Mouse (Mus musculus): ENCODE data around the gene Nr1i3.
A peak's percentile ranks its signal among the peaks of the same experiment; 100 is the strongest.

The Nr1i3 gene

DNA sequence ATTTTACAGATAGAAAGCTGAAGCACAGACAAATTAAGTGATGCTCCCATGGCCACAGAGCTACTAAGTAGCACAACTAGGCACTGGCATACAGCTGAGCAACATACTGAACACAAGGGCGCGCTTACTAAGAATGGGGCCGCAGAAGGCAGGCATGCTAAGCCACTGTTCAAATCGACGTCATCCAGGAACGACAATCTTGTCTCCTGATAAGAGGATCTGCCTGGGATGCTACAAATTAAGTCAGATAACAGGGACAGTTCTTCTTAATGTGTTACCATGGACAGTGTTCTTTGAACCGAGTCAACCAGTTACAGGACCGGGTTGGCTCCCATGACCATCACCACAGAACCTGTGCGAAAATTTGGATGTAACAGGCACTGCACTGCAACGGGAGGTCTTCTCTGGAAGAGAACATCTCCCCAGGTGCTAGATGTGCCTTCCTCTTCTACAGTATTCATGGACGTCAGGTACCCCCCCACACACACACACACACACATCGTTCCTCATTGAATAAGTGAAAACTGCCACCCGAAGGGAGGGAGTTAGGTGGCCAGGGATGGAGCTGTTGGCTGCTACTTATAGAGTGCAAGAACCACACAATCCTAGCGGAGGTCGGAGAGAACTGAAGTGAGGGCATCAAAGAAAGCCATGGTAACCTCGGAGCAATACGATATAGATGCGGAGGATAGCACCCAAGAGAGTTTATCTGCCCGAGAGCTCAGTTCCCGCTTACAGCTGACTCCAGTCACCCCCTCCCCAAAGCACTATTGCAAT, 18.5 kb upstream of the Nr1i3 start:
- DNase-seq (ENCODE audit: low spot score): peak; percentile 18

DNA sequence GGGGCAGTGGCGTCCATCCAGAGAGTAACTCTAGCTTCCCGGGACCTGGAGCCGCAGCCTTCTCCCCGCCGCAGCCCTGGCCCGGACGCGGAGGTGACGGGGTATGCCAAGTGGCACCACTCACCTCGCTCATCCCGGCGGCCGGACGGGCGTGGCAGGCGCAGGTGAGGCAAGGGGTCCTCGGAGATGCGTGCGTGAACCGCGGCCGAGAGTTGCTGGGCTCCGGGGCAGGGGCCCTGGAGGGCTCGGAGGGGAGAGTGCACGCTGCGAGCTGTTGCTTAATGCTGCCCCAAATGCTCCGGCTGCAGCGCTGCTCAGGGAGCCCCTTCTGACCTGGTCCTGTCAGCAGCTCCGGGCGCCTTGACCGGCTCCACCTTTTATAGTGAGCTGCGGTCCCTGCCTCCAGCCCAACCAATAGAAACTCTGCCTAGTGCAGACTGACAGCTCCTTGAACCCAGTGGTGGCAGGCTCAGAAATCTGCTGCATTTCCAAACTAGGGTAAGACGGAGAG, 17.8 kb upstream of the Nr1i3 start, which contains the start of gene Pcp4l1:
Gene Pcp4l1, minus strand, starts transcription at position 382 of the 511 bp plus-strand sequence.
- DNase-seq (ENCODE audit: low spot score): peak; percentile 77

DNA sequence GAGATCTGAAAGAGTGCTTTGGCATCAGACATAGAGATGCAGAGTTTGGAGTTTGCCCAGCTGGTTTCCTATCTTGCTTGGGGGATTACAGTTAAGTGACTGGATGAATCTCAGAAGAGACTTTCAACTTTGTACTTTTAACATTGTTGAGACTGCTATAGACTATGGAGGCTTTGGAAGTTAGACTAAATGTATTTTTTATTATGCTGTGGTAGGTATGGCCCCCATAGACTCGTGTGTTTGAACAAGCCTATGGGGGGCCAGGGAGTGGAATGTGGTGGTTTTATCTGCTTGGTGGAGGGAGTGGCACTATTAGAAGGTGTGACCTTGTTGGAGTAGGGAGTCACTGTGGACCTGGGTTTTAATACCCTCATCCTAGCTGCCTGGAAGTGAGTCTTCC, 14.2 kb upstream of the Nr1i3 start:
- no peak for DNase-seq (ENCODE audit: low spot score)

DNA sequence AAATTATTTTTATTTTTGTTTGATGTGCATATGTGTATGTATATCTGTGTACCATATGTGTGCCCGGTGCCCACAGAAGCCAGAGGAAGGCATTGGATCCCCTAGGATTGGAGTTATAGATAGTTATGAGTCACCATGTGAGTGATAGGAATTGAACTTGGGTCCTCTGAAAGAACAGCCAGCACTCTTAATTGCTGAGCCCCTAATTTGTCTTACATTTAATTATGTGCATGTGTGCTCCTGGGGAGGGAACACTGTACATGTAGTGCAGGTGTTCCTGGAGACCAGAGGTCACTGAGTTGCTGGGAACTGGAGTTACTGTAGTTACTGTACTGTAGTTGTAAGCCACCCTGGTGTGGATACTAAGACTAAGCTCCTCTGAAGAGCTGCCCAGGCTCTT, 13.0 kb upstream of the Nr1i3 start:
- no peak for DNase-seq (ENCODE audit: low spot score)

DNA sequence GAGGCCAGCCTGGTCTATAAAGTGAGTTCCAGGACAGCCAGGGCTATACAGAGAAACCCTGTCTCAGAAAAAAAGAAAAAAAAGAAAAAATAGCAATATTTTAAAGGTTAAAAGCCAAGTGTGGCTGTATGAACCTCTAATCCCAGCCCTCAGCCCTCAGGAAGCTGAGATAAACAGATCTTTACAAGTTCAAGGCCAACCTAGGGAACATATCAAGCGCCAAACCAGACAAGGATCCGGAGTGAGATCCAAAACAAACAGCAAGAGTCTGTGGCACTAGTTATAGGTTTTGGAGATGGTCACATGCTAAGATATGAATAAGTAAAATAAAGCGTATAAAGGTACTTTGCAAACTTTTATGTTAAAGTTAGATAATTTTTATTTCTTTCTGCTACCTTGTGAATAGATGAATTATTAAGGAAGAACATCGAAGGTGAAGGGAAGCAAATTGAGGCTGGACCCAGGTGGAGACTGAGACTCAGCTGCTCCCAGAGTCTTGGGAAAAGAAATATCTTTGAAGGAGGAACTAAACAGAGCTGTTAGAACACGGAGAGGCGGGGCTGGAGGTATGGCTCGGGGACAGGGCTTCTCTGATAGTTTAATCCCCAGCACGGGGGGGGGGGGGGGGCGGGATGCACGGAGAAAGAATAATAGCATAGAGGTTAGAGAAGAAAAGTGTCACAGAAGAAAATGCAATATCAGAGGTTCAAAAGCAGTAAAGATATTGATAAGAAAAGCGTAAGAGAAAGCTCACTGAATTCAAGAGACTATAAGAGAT, 10.1 kb upstream of the Nr1i3 start:
- no peak for DNase-seq (ENCODE audit: low spot score)

DNA sequence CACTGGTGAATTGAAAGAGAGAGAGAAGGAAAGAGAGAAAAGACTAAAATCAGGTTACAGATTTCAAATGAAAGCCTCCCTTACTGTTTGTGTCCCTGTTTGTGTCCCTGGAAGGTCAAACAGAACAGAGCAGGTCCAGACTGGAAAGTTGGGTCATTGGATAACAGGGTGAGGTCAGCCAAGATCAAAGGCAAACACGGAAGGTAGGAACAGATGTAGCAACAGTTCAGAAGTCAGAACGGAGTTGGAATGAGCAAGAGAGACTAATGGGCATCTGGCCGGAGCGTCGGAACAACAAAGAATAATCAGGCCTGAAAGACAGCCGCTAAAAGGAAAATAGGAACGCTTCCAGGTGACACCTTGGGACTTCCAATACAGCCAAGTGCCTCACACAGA, 9.5 kb upstream of the Nr1i3 start:
- no peak for DNase-seq (ENCODE audit: low spot score)

DNA sequence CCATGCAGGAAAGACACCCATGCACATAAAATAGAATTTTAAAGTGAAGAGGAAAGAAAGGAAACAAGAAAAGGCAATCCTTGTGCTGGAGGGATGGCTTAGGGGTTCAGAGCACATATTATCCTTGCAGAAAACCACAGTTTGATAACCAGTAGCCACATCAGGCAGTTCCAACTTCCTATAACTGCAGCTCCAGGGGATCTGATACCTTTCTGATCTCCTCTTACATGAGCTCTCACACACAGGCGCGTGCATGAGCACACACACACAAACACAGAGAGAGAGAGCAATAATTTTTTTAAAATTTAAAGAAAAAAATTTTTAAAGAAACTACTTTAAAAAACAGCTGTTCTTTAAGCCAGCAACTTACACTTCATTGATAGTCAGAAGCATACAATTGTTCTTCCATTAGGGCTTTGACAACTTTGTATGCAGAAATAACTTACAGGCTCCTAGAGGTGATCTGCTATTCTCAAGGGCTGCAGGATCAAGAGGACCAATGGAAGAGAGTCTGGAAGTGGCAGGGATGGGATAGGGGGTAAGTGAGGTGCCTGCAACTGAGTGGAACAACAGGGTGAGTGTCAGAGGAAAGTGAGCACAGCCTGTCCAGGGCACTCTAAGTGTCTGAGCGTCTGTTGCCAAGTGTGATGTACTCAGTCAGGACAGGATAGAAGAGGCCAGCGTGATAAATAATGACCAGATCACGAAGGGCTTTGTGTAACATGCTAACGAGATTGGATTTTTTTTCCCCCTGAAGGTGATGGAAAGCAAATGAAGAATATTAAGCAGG, 7.9 kb upstream of the Nr1i3 start:
- no peak for DNase-seq (ENCODE audit: low spot score)

DNA sequence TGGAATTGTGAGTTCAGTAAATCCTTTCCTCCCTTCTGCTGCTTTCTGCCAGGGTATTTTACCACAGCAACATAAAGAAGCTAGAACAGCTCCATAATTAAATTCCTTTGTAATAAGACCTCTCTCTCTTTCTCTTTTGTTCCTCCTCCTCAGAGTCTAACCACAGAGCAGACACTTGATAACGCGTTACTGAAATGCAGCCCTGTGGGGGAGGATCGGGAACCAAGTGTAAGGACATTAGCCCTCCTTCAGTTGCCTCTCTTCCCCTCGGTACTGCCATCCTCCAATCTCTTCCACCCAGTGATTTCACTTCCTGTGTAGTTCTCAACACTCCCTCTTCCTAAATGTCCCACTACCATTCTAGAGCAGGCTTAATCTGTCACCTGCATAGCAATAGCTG, 4.4 kb upstream of the Nr1i3 start:
- DNase-seq (ENCODE audit: low spot score): no peak

DNA sequence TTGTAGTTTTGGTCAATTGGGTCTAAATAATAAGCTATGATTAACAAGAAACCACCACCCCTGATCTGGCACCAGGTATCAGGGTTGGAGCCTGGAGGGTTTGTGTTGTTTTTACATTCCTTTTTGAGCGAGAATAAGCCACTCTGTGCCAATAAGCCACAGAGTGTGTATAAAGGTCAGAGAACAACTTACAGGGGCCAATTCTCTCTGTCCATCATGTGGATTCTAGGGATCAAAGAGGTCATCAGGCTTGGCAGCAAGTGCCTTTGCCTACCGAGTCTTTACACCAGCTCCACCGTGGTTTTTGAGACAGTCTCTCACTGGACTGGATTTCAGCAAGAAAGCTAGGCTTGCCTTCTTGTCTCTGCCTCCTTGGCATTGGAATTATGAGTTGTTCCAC, 916 bp upstream of the Nr1i3 start:
- no peak for DNase-seq (ENCODE audit: low spot score)

DNA sequence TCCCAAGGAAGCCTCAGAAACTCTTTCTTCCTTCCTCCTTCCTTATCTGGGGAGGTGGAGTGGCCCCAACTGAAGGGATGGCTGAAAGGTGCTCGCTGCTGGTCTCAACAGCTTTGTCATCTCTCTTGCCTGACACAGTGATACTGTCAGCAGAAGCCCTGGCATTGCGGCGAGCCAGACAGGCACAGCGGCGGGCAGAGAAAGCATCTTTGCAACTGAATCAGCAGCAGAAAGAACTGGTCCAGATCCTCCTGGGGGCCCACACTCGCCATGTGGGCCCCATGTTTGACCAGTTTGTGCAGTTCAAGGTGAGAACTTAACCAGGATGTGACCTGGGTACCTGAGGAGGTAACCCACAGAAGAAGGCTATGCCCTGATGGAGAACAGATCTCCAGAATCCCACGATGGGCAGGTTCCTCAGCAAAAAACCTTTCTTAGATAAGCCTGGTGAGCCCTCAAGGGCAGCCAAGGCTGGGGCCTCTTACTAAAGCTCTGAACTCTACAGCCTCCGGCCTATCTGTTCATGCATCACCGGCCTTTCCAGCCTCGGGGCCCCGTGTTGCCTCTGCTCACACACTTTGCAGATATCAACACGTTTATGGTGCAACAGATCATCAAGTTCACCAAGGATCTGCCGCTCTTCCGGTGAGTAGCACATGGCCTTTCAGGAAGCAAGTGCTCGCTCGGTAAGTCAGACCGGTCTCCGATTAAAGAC, 2.6 kb downstream of the Nr1i3 start:
- DNase-seq (ENCODE audit: low spot score): no peak

DNA sequence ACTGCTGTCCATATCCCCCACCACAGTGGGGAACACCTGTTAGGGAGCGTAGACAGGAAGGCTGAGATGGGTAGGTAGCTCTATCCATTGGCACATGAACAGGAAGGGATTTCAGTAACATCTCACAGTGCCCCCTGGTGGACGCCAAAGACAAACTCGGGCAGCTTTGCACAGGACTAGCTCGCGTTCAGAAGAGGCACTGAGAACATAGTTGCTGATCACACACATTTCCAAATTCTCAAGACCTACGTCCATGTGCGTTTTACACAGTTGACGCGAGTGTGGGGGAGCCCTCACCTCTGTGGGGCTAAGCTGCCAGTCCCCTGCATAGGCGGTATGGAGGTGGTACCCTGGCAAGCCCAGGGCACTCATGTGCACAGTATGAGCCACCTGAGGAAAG, 7.1 kb downstream of the Nr1i3 start:
- DNase-seq (ENCODE audit: low spot score): peak; percentile 89

DNA sequence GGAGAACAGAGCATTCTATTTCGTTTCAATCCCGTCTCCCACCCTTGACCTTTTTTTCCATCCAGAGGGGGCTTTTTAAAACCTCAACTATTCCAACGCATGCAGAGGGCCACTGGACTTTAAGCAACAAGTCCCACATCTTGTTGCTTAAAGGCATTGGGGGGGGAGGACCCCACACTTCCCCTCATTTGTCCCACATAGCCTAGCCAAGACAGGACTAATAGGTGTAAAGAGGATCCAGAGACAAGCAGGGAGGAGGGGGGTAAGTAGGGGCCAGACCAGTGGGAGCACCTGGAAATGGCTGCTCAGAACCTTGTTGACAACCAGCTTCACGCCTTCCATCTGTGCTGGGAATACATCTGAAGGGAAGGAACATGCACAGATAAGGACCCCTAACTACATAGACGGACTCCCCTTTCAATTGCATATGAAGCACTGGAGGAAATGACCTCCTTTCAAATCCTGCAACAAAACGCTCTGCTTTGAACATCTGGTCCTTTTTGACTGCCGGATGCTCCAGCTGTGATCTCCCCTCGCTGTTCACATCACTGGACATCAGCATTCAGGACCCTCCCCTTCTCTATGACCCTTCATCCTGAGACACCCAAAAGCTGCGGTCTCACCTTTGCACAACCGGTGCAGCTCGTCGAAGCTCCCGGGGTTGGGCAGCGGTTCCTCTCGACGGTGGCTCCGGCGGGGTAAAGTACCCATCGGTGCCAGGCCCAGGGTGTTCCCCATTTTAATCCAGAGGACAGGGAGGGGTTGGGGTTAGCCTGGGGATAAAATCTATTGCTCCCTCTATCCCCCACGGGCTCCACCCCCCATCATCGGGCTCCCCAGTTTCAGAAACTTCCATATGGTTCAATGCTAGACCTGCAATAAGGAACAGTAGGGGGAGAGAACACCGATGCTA, 7.8 kb downstream of the Nr1i3 start:
- DNase-seq (ENCODE audit: low spot score): peak; percentile 21

DNA sequence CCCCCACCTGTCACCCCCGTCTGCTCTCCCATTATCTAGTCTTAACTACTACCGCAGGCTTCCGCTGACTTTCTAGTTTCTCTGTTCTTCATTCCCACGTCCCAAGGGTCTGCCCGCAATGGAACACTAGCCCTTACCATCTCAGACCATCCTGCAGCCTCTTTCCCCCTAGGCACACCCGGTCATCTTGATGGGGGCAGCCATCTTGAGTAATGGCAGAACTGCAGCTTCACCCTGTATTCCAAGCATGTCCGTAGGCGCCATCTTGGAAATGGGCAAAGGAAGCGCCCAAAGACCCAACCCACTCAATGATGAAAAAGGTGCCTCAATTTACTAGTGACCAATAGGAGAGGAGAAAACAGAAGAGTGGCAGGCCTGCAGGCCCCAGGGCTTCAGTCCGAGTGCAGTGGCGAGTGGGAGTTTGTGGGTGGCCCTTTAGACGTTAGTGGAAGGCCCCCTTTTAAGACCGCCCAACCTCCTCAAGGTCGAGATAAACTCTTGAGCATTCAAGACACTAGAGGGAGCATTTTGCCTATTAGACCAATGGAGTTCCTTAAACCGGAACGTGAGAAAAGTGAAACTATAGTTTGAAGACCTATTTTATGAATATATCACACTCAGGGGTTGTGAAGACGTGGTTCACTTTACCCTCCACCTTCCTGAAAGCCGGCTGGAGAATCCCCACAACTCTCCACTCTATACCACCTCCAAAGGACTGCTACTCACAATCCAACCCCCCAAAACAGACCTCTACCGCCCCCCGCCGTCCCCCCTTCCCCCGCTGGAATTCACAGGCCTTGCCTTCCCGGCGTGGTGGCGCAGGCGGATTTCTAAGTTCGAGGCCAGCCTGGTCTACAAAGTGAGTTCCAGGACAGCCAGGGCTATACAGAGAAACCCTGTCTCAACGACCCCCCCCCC, 8.7 kb downstream of the Nr1i3 start, which contains the start of gene Tomm40l:
Gene Tomm40l, minus strand, starts transcription at position 277 of the 918 bp plus-strand sequence.
- peak; percentile 96 for DNase-seq (ENCODE audit: low spot score)

DNA sequence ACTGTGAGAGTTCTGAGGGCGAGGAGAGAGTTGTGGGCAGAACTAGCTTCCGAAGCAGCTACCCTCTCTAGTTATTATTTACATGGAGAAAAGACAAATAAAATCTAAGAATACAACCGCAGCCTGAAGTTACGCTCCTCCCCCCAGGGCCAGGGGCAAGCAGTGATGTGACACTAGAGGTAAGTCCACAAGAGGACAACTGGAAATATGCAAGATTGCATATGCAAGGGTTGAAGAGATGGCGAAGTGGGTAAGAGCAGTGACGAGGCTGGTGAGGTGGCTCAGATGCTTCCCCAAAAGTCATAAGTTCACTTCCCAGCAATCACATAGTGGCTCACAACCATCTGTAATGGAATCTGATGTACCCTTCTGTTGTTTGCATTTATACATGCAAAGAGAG, 9.4 kb downstream of the Nr1i3 start:
- DNase-seq (ENCODE audit: low spot score): no peak

DNA sequence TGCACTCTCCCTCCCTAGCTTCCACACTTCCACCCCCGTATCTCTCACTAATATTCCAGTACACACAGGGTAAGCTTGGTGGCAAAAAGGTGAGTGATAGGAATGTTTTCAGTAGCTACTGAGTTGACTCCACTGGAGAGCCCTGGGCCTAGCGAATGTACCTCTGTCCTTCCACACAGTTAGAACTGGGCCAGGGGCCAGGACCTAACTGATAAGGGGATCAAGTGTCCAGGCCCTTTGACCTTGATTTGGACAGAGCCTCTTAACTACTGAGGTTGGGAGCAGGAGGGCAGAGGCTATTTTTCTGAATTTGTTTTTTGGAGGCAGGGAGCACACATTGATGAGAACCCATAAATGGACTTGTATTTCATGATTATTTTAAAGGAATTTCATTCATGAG, 10.0 kb downstream of the Nr1i3 start:
- DNase-seq (ENCODE audit: low spot score): no peak

DNA sequence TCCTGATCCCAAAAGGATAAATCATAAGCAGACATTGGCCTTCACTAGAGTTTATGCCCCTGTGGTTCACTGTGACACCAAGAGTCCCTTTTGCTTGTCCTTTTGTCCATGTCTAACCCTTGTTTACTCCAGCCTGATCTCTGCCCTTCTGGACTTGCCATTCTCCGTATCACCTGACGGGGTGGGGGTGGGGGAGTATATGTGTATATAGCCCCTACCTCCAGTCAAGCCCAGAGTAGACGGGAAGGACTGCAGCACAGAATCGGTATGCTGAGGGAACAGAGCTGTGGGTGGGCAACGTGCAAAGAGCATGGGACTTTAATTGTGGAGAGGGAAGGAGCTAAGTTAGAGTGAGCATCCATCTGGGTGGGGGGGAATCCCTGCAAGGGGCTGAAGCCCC, 11.1 kb downstream of the Nr1i3 start, which contains the start of gene Apoa2:
Gene Apoa2, plus strand, starts transcription at position 198 of the 400 bp plus-strand sequence.
- DNase-seq (ENCODE audit: low spot score): no peak

DNA sequence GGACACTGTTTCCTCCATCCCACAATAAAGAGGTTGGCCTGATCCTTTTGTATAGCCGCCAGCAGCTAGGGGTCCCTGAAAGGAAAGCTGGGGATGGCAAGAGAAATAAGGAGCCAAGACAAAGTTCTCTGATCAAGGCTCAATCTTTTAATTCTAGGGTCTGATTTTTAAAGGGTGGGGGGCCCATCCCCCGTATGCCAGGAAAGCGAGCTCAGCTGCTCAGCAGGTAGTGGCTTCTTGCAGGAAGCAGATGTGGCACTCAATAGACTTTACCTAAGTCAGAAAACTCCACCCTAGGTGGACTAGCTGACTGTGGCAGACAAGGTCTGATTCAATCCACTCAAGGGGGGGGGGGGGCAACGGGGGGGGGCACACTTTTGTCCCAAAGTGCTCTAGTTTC, 13.0 kb downstream of the Nr1i3 start:
- DNase-seq (ENCODE audit: low spot score): no peak

DNA sequence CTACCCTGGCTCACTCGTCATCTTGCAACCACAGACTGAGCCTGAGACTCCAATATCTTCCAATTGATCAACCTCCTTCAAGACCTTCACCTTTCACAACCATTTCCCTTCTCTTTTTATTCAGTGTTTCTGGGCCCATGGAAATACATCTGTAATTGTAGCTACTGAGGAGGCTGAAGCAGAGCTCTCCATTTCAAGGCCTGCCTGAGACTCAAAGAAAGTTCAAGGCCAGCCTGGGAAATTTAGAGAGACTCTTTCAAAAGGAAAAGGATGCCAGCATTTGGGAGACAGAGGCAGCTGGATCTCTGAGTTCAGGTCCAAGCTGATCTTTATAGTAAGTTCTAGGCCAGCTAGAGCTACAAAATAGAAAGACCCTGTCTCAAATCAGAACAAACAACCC, 14.1 kb downstream of the Nr1i3 start:
- DNase-seq (ENCODE audit: low spot score): no peak

DNA sequence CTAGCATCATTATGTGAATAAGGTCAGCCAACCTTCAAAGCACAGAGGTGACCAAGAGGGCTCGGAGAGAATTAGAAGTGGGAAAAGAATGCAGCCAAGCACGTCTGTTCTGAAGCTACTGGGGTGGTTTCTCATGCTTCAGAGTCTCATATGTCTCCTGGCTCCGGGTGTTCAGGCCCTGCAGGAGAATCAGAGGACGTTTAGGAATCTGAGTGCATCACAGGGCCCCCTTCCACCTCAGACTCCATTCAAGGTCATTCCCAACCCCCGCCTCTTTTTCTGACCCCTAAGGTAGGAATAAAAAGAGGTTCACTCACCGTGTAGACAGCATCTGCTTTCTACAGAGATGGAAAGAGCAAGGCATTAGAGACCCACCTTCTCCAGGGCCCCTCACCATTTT, 16.0 kb downstream of the Nr1i3 start:
- DNase-seq (ENCODE audit: low spot score): no peak
